Mouse (Mus musculus): ENCODE measurements at regions not wholly inside any gene's neighbourhood (a gene's known extent, or its start where the extent isn't known, plus 50 kb on each side); places are given as distances from the start of the nearest gene placed in this dataset.

GRCm38 (mm10) chr15:24588943-24589342 lies 824.6 kb downstream of the Basp1 start:
- TF ChIP-seq ZC3H11A (IDR thresholded peaks at IDR 0.05; ENCODE audit: borderline replicate concordance, low read depth, low read length) (0 out of 2 replicates have a peak, but pooled peaks have one; percentile 35), MAFK (IDR thresholded peaks at IDR 0.05; ENCODE audit: insufficient read depth, low read depth, low read length) (no peak), CHD2 (IDR thresholded peaks at IDR 0.05; ENCODE audit: low read depth, low read length) (no peak), ZNF384 (IDR thresholded peaks at IDR 0.05; ENCODE audit: low read depth, low read length) (no peak), HCFC1 (IDR thresholded peaks at IDR 0.05; ENCODE audit: borderline replicate concordance, insufficient read depth, low read length) (no peak)
